Mouse (Mus musculus): Measurements from ENCODE around the gene Casz1.

The Casz1 gene

GRCm38 (mm10) chr4:148968859-148969258, 164.6 kb downstream of the Casz1 start:
- no peak for DNase-seq (ENCODE audit: low read depth, low spot score)

GRCm38 (mm10) chr4:148969610-148970009, 165.4 kb downstream of the Casz1 start:
- no peak for DNase-seq (ENCODE audit: low read depth, low spot score)

- DNase-seq (ENCODE audit: low read depth, low spot score) = no peak
Measured at GRCm38 (mm10) chr4:148970742-148971141, 166.5 kb downstream of the Casz1 start.

GRCm38 (mm10) chr4:148971613-148972242, 167.5 kb downstream of the Casz1 start:
- no peak for DNase-seq (ENCODE audit: low read depth, low spot score)

GRCm38 (mm10) chr4:148972707-148973106, 168.5 kb downstream of the Casz1 start:
- no peak for DNase-seq (ENCODE audit: low read depth, low spot score)

- no peak for DNase-seq (ENCODE audit: low read depth, low spot score)
Measured at GRCm38 (mm10) chr4:148973387-148973786, 169.2 kb downstream of the Casz1 start.

- no peak for DNase-seq (ENCODE audit: low read depth, low spot score)
Measured at GRCm38 (mm10) chr4:148974833-148975232, 170.6 kb downstream of the Casz1 start.

- no peak for DNase-seq (ENCODE audit: low read depth, low spot score)
Measured at GRCm38 (mm10) chr4:148978221-148978855, 174.1 kb downstream of the Casz1 start.

- no peak for DNase-seq (ENCODE audit: low read depth, low spot score)
Measured at GRCm38 (mm10) chr4:148978926-148979325, 174.7 kb downstream of the Casz1 start.

- no peak for DNase-seq (ENCODE audit: low read depth, low spot score)
Measured at GRCm38 (mm10) chr4:148979837-148980236, 175.6 kb downstream of the Casz1 start.

GRCm38 (mm10) chr4:148982274-148982673, 178.0 kb downstream of the Casz1 start:
- no peak for DNase-seq (ENCODE audit: low read depth, low spot score)

GRCm38 (mm10) chr4:148984701-148985540, 180.7 kb downstream of the Casz1 start:
- no peak for DNase-seq (ENCODE audit: low read depth, low spot score)

- DNase-seq (ENCODE audit: low read depth, low spot score) = no peak
Measured at GRCm38 (mm10) chr4:148985541-148986476, 181.6 kb downstream of the Casz1 start.

GRCm38 (mm10) chr4:148990038-148990437, 185.8 kb downstream of the Casz1 start:
- no peak for DNase-seq (ENCODE audit: low read depth, low spot score)

- DNase-seq (ENCODE audit: low read depth, low spot score) = no peak
Measured at GRCm38 (mm10) chr4:148993948-148994347, 189.7 kb downstream of the Casz1 start.

- DNase-seq (ENCODE audit: low read depth, low spot score) = no peak
Measured at GRCm38 (mm10) chr4:149000746-149001145, 196.5 kb downstream of the Casz1 start.

GRCm38 (mm10) chr4:149001515-149001914, 197.3 kb downstream of the Casz1 start:
- DNase-seq (ENCODE audit: low read depth, low spot score) = no peak

- DNase-seq (ENCODE audit: low read depth, low spot score) = no peak
Measured at GRCm38 (mm10) chr4:149002441-149003093, 198.3 kb downstream of the Casz1 start.
